Mouse (Mus musculus): ENCODE data around the gene Fgf15.
"Not testable (repeated sequence)": the region's sequence is repeated elsewhere in the genome, so short reads cannot be mapped to it uniquely, and the experiment has no call there.

The Fgf15 gene

DNA sequence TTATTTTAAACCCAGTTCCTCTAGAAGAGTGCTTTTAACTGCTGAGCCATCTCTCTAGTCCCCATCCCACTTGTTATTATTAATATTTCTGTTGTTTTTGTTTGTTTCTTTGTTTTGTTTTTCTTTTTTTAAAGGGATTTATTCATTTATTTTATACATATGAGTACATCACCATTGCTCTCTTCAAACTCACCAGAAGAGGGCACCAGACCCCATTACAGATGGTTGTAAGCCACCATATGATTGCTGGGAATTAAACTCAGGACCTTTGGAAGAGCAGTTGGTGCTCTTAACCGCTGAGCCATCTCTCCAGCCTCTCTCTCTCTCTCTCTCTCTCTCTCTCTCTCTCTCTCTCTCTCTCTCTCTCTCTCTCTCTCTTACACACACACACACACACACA, 5.7 kb upstream of the Fgf15 start:
- in situ Hi-C loops (cut with MboI, MseI) = not testable (repeated sequence)

DNA sequence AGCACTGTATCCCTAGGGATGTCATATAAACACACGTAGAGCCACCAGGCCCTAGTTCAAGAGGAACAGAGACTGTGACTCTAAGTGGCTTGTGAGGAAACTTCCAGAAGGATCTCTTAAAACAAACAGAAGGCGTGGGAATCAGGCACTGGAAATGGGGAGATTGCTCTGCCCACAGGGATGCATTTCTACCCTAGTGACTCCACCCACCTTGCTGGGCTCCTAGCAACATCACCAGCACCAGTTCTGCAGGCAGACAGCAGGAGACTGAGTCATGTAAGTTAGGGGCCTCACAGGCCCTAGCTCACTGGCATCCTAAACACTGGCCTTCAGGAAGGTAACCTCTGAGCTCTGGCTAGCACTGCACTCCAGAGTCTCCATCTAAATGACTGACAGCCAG, 4.5 kb upstream of the Fgf15 start:
- in situ Hi-C loops (cut with MboI, MseI) = no loop called here

DNA sequence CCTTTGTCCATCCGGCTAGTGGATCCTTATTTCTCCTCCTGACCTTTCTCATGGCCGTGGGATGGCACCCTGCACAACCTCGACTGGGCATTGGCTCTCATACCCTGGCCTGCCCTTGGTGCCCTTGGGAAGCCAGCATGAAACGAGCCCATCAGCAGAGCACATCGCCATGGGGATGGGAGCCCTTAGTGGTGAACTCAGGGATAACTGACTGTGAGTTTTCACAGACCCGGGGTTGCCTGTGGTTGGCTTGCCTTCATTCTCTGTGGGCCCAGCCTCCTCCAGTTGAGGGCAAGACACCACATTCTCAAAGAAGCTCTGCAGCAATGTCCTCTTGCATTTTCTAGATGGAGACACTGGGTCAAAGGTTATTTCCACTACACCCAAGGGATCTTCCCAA, 4.0 kb upstream of the Fgf15 start:
- in situ Hi-C loops (cut with MboI, MseI) = no loop called here

DNA sequence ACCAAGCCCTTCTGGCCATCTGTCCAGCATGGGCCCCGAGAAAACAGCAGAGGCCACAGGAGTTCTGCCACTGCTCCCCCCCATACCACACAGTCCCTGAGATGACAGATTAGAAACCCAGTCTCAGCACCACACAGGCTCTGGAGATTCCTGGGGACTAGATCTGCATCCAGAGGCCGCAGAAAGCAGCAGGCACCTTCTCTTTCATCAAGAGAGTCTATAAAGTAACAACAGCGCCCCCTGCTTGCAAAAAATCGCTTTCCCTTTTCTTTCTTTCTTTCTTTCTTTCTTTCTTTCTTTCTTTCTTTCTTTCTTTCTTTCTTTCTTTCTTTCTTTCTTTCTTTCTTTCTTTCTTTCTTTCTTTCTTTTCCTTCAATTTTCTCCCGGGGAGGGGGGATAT, 2.1 kb upstream of the Fgf15 start:
- in situ Hi-C loops (cut with MboI, MseI) = no loop called here

DNA sequence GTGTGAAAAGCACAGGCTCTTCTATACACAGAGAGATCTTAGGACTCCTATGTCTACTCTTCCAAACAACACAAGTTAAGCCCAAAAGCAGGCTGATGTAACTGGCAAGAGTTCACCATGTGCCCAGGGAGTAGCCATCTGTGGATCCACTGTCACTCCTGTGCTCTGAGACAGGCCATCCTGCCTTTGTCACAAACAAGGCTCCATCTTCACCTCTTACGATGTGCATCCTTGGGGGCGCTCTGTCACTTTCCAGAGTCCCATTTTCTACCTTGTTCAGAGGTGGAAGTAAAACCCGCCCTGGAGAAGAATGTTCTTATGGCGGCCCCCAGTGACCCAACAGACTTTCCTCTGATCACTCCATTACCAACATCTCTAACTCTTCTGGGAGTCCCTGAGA, 1.6 kb upstream of the Fgf15 start:
- in situ Hi-C loops (cut with MboI, MseI) = no loop called here

DNA sequence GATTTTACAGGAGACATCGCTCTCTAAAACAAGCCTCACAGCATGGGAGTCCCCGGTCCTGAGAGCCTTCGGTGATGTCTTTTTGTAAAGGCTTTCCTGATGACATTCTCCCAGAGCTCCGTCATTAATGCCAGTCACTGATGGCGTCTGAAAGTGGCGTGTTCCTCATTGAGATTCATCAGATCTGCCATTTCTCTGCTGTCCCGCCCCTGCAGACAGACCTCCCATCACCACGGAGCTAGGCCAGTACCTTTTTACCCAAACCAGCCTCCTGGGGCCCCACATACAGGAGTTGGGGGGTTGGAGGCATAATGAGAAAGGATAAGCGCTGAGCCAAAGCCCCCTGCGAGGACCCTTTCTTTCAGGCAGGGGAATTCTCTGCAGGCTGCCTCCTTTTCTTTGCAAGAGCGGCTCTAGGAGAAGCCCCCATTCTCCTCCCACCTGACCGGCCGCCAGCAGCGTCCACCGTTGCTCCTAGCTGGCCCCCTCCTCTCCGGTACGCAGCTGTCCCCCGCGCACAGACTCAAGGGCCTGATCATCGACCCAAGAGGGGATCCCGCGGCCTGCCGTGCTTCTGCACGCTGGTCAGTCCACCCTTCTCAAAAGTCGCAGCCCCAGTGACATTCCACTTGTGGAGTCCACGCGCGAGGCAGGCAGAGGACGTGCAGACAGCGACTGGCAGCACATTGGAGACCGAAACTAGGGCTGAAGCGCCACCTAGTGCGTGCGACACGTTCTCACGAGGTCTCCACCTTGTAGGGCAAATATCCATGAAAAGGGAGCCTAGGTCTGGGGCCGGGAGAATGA, 823 bp upstream of the Fgf15 start:
- in situ Hi-C loops (cut with MboI, MseI) = no loop called here

DNA sequence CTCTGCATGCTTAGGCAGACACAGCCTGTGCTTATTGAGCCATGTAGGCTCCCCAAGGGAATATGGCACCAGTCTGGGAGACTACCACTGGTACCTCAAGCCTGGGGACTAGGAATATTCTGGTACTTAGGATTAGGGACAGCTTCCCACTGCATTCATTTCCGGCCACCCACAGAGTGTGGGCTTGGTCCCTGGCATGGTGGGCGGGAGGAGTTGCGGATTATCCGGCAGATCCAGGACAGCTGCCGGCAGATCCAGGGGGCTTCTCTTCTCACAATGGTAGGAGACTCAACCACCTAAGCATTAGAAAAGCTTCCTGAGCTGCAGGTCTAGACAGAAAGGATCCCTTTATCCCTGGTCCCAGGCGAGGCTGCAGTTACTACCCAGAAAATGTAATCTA, 2.2 kb downstream of the Fgf15 start:
- in situ Hi-C loops (cut with MboI, MseI) = no loop called here

DNA sequence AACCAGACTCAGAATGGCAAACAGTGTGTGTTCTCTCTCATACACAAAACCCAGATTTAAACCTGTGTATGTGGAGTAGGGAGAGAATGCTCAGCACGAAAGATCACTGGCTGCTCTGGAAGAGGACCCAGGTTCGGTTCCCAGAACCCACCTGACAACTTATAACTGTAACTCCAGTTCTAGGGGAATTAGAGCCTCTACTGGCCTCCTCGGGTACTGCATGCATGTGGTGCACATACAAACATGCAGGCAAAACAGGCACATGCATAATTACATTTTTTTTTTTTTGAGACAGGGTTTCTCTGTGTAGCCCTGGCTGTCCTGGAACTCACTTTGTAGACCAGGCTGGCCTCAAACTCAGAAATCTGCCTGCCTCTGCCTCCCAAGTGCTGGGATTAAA, 9.2 kb downstream of the Fgf15 start:
- in situ Hi-C loops (cut with MboI, MseI) = loop anchor here (10.0 kb wide), 1 partner anchor 121 kb away; no protein-coding TSS in a partner anchor

DNA sequence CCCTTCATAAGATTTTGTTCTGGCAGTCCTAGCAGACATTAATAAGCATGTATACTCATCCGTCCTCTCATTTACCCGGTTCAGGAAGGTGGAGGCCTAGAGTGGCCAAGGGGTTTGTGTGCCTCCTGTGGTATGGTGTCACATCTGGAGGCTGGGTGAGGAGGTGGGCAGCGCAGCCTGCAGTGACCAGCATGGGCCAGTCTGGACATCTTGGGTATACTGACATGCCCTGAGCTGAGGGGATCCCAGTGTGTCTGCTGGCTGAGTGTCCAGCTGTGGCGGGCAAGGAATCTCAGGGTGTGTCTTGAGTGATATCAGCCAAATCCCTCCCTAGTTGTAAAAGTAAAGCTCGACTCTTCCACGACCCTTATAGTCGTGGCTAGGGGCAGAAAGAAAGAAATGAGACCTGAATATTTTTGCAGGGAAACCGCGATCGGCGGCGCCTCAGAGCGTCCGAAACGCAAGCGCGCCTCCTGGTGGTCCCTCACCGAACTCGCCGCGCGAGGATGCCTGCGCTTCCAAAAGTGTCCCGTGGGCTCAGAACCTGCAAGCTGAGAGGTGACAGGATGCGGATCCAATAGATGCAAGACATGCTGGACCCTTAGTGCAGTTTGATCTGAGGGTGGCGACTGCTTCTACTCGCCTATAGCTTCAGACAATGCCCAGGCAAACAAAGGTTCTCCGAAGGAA, 10.5 kb downstream of the Fgf15 start:
- in situ Hi-C loops (cut with MboI, MseI) = loop anchor here (10.0 kb wide), 1 partner anchor 122 kb away; no protein-coding TSS in a partner anchor

DNA sequence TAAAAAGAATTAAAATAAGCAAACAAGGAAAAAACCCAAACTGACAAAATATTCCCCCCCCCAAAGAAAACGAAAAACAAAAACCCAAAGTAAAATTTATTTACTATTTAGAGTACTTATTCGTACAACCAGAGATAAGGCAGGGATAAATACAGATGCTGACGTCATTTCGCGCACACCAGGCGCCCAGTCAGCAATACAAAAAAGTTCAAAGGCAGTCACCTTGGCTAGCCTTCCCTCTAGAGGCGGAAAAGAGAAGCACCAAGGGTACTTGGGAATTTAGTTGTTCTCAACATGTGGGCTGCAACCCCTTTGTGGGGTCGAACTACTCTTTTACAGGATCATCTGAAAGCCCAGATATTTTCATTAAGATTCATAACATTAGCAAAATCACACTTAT, 11.5 kb downstream of the Fgf15 start:
- in situ Hi-C loops (cut with MboI, MseI) = loop anchor here (10.0 kb wide), 1 partner anchor 123 kb away; no protein-coding TSS in a partner anchor

DNA sequence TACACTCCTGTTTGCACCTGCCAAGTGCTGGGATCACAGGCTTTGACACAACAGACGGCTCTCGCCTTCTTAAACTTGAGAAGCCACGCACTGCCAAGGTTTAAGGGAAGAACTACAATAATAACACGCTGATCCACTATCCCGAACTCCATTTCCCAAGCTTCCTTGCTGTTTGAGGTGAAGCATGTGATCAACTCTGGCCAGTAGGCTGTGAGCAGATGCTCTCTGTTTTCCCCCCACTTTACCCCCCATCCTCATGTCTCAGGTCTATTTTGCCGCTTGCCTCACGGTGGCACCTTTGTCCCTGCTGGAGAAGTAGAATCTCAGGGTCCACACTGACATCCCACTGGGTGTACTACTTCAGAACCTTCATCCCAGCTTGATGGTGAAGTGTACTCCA, 12.4 kb downstream of the Fgf15 start:
- in situ Hi-C loops (cut with MboI, MseI) = loop anchor here (10.0 kb wide), 1 partner anchor 124 kb away; no protein-coding TSS in a partner anchor

DNA sequence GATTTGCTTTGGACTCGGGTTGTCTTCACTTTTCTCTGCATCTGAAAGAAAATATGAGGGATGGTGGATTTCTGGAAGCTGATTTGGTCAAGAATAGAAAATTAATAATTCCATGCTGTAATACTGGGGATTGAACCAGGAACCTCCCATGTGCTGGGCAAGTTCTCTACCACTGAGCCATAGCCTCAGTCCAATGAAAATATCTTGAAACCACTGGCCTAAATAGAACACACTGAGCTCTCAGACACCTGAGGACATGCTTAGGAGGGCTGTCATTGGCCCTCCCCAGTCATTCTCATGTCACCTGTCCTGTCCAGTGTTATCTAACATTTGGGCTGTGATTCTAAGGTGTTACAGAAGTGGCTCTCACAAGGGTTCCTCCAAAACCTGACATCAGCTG, 14.8 kb downstream of the Fgf15 start:
- in situ Hi-C loops (cut with MboI, MseI) = no loop called here

DNA sequence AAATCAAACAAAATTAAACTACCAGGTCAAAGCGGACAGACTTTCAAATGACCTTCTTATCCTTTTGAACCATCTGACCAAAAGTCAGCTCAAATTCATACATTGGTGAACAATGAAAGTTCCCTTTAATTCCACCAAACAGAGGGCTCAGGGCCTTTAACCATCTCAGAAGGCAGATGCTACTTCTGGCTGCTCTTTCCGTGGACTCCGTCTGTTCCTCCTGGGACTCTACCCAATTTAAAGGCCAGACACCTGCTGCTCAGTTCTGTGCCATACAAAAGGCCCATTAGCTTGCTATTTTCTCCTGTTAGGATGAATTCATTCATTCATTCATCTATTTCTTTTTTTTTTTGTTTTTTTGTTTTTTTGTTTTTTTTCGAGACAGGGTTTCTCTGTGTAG, 16.6 kb downstream of the Fgf15 start:
- in situ Hi-C loops (cut with MboI, MseI) = no loop called here

DNA sequence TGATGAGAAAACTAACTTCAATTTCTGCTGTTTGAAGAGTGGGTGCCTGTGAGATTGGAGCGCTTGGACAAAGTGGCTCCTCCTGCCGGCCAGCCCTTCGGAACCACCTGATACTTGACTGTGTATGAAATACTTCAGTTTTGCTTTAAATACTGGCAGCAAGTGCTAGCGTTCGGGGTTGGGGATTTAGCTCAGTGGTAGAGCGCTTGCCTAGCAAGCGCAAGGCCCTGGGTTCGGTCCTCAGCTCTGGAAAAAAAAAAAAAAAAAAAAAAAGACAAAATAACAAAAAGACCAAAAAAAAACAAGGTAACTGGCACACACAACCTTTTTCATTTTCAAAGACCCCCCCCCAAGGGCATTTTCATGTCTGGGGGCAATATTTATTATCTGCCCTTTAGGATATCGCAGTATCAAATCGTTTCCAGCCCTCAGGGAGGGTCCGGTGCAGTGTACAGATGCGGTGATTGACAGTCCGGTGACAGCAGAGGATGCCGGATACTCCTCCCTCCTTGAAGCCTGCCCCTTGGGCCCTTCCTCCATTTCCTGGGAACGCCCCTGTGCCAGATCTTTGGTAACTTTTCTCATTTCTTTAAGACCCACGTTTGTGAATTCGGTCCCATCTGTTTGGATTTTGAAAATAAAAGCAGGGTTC, 18.1 kb downstream of the Fgf15 start:
- in situ Hi-C loops (cut with MboI, MseI) = no loop called here

DNA sequence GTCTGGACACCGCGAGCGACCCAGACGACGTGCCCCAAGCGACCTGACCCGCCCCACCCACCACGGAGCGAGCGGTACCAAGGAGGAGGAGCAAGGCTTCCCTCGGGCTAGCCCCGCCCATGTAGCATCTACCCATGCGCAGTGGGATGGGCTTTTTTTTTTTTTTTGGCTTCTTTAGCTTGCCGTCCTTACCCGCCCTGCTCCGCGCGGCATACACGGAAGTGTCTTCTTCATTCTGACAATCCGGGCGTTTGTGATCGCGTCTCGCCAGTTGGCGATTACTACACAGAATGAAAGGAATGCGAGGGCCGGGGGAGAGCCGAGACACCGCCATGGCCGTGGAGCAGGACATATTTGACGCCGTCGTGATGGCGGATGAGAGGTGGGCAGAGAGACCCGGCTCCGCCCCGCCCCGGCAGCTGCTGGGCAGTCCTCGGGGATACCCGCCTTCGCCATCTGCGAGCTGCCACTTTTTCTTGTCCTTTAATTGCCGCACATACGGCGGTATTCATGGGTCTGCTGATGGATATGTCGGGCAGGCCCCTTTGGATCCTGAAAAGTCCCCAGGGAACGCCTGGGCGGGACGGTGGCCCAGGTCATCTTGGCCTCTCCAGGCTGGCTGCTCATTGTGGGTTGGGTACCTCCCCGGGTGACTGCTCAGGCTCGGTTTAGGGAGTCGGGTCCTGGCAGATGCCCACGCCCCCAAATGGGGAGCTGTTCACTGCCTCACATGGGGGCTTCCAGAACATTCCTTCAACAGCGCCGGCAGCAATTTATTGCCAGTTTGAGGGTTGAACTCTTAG, 18.8 kb downstream of the Fgf15 start, which contains the start of gene LTO1:
TSS of gene LTO1 (plus strand) at position 153 of the 803 bp plus-strand sequence.
- in situ Hi-C loops (cut with MboI, MseI) = loop anchor here (5.0 kb wide), 1 partner anchor 197 kb away; no protein-coding TSS in a partner anchor

DNA sequence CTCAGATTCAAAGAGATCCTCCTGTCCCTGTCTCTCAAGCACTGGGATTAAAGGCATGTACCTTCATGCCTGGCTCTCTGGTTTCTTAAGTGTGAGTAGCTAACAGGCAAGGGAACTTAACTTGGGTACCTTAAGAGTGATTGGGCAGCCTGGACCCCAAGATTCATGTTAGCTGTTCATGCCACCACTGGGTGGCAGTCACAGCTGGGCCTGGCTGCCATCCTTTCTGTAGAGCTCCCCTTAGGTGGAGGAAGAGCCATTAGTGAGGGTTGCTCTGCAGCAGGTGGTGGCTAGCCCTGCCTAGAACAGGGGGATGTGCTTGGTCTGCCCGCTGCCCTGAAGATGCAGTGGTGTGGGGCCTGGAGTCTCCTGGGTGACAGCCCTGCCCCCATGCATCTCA, 22.5 kb downstream of the Fgf15 start:
- in situ Hi-C loops (cut with MboI, MseI) = loop anchor here (5.0 kb wide), 1 partner anchor 193 kb away; no protein-coding TSS in a partner anchor

DNA sequence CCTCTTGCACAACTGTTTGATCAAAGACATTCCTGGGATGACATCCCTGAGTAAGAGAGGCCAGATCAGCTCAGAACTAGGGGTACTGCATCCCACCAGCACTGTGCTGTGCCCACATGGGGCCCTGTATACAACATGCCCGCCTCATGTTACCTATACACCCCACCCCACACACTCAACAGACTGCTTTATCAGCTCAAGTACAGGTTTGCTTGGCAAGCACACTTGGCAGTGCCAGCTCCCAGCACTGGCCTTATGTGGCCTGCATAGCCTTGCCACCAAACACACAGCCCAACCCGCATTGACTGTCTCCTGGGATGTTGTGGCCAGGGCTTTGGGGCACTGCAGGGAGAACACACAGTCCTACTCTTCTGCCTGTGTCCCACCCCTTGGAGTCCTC, 31.3 kb downstream of the Fgf15 start:
- in situ Hi-C loops (cut with MboI, MseI) = no loop called here

DNA sequence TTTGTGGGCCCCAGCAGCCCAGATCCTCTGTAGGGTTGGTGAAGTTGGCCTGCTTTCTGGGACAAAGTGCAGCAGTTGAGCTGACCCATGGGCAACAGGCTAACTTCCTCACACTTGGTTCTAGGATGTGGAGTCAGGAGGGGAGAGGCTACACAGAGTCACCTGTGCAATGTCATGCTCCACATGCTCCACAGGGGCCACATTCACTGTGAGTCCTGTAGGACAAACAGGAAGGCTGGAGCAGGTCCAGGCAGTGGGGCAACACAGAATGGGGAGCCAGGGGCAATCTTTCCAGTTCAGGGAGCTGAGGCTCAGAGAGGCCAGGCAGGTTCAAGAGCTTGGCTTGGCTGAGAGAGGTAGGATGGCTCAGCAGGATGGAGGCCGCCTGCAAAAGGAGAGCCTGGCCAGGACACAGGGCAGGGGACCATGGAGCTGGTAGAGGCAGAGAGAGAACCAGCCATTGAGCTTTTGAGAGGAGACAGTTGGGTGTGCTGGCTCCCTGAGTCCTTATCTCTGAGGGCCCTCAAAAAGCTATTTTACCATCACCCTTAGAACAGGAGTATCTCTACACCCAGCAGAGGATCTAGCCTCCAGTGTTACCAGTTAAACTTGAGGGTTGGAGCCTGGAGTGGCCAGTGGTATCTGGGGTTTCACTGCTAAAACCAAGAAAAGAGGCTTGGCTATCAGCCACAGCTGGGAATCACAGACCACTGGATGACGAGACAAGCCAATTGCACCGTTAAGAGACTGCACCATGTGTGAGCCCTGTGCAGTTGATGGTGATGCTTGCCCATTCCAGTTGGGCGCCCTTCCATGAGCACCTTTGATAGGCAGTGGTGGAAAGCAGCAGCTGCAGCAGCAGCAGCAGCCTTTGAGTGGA, 31.9 kb downstream of the Fgf15 start:
- in situ Hi-C loops (cut with MboI, MseI) = no loop called here

DNA sequence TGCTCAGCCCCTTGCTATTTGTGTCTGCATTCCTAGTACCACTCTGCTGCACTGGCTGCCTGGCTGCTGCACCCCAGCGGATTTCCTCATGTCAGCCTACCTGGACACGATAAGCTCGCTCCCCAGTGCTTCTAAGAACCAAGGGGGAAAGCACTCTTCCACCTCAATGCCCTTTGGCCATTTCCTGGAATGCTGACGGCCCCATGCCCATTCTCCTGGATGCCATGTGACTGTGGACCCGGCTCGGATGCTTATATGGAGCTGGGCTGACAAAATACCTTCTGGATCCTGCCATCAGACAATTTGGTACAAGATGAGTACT, 32.5 kb downstream of the Fgf15 start:
- in situ Hi-C loops (cut with MboI, MseI) = no loop called here

DNA sequence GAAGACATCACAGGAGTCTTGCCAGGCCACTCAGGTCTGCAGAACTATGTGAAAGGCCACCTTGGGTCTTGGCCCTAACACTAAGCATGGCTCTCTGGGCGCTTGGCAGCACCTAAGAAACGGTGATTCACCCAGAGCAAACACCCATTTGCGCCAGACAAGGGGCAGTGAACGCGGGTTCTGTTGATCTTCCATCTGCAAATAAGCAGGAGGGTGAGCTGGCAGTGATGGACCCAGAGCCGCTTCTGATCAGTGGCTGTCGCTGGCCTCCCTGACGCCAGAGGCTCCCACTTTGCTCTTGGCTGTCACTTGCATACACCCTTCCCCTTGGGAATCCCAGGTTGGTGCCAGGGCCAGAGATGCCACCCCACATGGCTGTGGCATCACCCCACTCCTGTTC, 33.2 kb downstream of the Fgf15 start:
- in situ Hi-C loops (cut with MboI, MseI) = no loop called here

DNA sequence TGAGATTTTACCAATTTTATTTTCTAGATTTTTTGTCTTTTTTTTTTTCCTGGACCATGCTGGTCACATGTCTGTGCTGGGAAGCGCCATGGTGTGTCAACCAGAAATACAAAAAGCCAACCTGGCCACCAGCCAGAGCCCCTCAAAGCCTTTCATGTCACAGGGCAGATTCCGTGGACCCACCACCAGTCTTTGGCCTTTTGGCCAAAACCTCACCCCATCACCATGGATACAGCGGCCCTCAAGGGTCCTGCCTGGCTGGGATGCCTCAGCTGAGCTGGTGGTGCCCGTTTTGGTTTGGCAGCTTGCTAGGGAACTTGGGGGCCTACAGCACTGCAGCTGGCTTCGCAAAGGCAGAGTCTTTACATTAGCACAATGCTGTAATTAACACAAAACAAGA, 33.6 kb downstream of the Fgf15 start:
- in situ Hi-C loops (cut with MboI, MseI) = no loop called here
